Mouse (Mus musculus): Measurements from ENCODE around the gene Dpp9. TPM values are rescaled to one million over a fixed set of nuclear protein-coding genes. Genes with fewer than 3 reads are reported as not detected.
A peak's percentile ranks its signal among the peaks of the same experiment; 100 is the strongest.

Dpp9 gene
- polyA plus RNA-seq, 1 experiment: 51.8 TPM

- H3K27me3 ChIP-seq (ENCODE audit: control insufficient read depth, insufficient read depth, insufficient read length): no peaks in the 10 kb centered on the region
- TF ChIP-seq USF1 (IDR thresholded peaks at IDR 0.05; ENCODE audit: low read depth) (peak; percentile 21), CEBPB (IDR thresholded peaks at IDR 0.05; ENCODE audit: low read depth) (no peak)
- H3K79me3 ChIP-seq (ENCODE audit: low read depth): peaks cover 36% of the 10 kb centered on the region
- peak within 1 kb of the TSS; percentile 70 for H3ac ChIP-seq (ENCODE audit: control insufficient read depth, insufficient read length, low read depth)
- H3K79me2 ChIP-seq (ENCODE audit: control insufficient read depth, insufficient read depth): peaks cover 48% of the 10 kb centered on the region
- peaks cover 31% of the 10 kb centered on the region for H3K36me3 ChIP-seq (ENCODE audit: control insufficient read depth, insufficient read depth)
- H3K4me3 ChIP-seq (ENCODE audit: insufficient read depth, poor library complexity, severe bottlenecking): peak within 1 kb of the TSS; percentile 57
These were observed 37.7 kb upstream of the Dpp9 start, which contains the start of gene Fem1a for GRCm38 (mm10) chr17:56256239-56256881. TSS of gene Fem1a (plus strand) at chr17:56256810.

- Histone ChIP-seq H3K79me3 (ENCODE audit: low read depth) (peaks cover 33% of the 10 kb centered on the region), H3K4me3 (ENCODE audit: insufficient read depth, poor library complexity, severe bottlenecking) (peak overlapping the region; percentile 57), H3ac (ENCODE audit: control insufficient read depth, insufficient read length, low read depth) (peak overlapping the region; percentile 70), H3K36me3 (ENCODE audit: control insufficient read depth, insufficient read depth) (peaks cover 26% of the 10 kb centered on the region), H3K27me3 (ENCODE audit: control insufficient read depth, insufficient read depth, insufficient read length) (no peaks in the 10 kb centered on the region), H3K79me2 (ENCODE audit: control insufficient read depth, insufficient read depth) (peaks cover 42% of the 10 kb centered on the region)
- TF ChIP-seq USF1 (IDR thresholded peaks at IDR 0.05; ENCODE audit: low read depth) (no peak), MYOD1 (IDR thresholded peaks at IDR 0.05; ENCODE audit: control insufficient read depth, insufficient read length, low read depth) (no peak), FOSL1 (IDR thresholded peaks at IDR 0.05; ENCODE audit: insufficient read depth, low read length, poor library complexity, severe bottlenecking) (no peak), MYOG (IDR thresholded peaks at IDR 0.05; ENCODE audit: control insufficient read depth, extremely low read depth, insufficient read length) (no peak), MAX (IDR thresholded peaks at IDR 0.05) (peak; percentile 85), CTCF (IDR thresholded peaks at IDR 0.05; ENCODE audit: control insufficient read depth, insufficient read depth, insufficient read length) (peak; percentile 93), CEBPB (IDR thresholded peaks at IDR 0.05; ENCODE audit: low read depth) (no peak)
These were observed 37.1 kb upstream of the Dpp9 start for GRCm38 (mm10) chr17:56255863-56256238.

- H3ac ChIP-seq (ENCODE audit: control insufficient read depth, insufficient read length, low read depth): no peak overlapping the region
- H3K36me3 ChIP-seq (ENCODE audit: control insufficient read depth, insufficient read depth): peaks cover 22% of the 10 kb centered on the region
- peaks cover 30% of the 10 kb centered on the region for H3K79me3 ChIP-seq (ENCODE audit: low read depth)
- no peak overlapping the region for H3K4me3 ChIP-seq (ENCODE audit: insufficient read depth, poor library complexity, severe bottlenecking)
- no peaks in the 10 kb centered on the region for H3K27me3 ChIP-seq (ENCODE audit: control insufficient read depth, insufficient read depth, insufficient read length)
- peaks cover 38% of the 10 kb centered on the region for H3K79me2 ChIP-seq (ENCODE audit: control insufficient read depth, insufficient read depth)
- TF ChIP-seq MAX (IDR thresholded peaks at IDR 0.05): no peak
- TF ChIP-seq USF1 (IDR thresholded peaks at IDR 0.05; ENCODE audit: low read depth): no peak
- TF ChIP-seq FOSL1 (IDR thresholded peaks at IDR 0.05; ENCODE audit: insufficient read depth, low read length, poor library complexity, severe bottlenecking): no peak
- TF ChIP-seq CEBPB (IDR thresholded peaks at IDR 0.05; ENCODE audit: low read depth): no peak
- TF ChIP-seq MYOG (IDR thresholded peaks at IDR 0.05; ENCODE audit: control insufficient read depth, extremely low read depth, insufficient read length): no peak
These were observed 36.7 kb upstream of the Dpp9 start for GRCm38 (mm10) chr17:56255429-56255828.

GRCm38 (mm10) chr17:56254695-56255094 lies 36.0 kb upstream of the Dpp9 start:
- peaks cover 31% of the 10 kb centered on the region for H3K79me2 ChIP-seq (ENCODE audit: control insufficient read depth, insufficient read depth)
- H3K79me3 ChIP-seq (ENCODE audit: low read depth): peaks cover 24% of the 10 kb centered on the region
- no peaks in the 10 kb centered on the region for H3K27me3 ChIP-seq (ENCODE audit: control insufficient read depth, insufficient read depth, insufficient read length)
- H3K36me3 ChIP-seq (ENCODE audit: control insufficient read depth, insufficient read depth): peaks cover 15% of the 10 kb centered on the region
- H3ac ChIP-seq (ENCODE audit: control insufficient read depth, insufficient read length, low read depth): no peak overlapping the region
- H3K4me3 ChIP-seq (ENCODE audit: insufficient read depth, poor library complexity, severe bottlenecking): no peak overlapping the region
- TF ChIP-seq MYOG (IDR thresholded peaks at IDR 0.05; ENCODE audit: control insufficient read depth, extremely low read depth, insufficient read length) (no peak), USF1 (IDR thresholded peaks at IDR 0.05; ENCODE audit: low read depth) (no peak), MAX (IDR thresholded peaks at IDR 0.05) (no peak), CTCF (IDR thresholded peaks at IDR 0.05; ENCODE audit: control insufficient read depth, insufficient read depth, insufficient read length) (no peak), CEBPB (IDR thresholded peaks at IDR 0.05; ENCODE audit: low read depth) (no peak), MYOD1 (IDR thresholded peaks at IDR 0.05; ENCODE audit: control insufficient read depth, insufficient read length, low read depth) (no peak), FOSL1 (IDR thresholded peaks at IDR 0.05; ENCODE audit: insufficient read depth, low read length, poor library complexity, severe bottlenecking) (no peak)

GRCm38 (mm10) chr17:56251136-56251829 lies 32.6 kb upstream of the Dpp9 start:
- Histone ChIP-seq H3K36me3 (ENCODE audit: control insufficient read depth, insufficient read depth) (no peaks in the 10 kb centered on the region), H3K79me2 (ENCODE audit: control insufficient read depth, insufficient read depth) (no peaks in the 10 kb centered on the region), H3K79me3 (ENCODE audit: low read depth) (no peaks in the 10 kb centered on the region), H3ac (ENCODE audit: control insufficient read depth, insufficient read length, low read depth) (no peak overlapping the region), H3K27me3 (ENCODE audit: control insufficient read depth, insufficient read depth, insufficient read length) (peaks cover 24% of the 10 kb centered on the region), H3K4me3 (ENCODE audit: insufficient read depth, poor library complexity, severe bottlenecking) (no peak overlapping the region)
- no peak for TF ChIP-seq MAX (IDR thresholded peaks at IDR 0.05)
- peak; percentile 20 for TF ChIP-seq CTCF (IDR thresholded peaks at IDR 0.05; ENCODE audit: control insufficient read depth, insufficient read depth, insufficient read length)

GRCm38 (mm10) chr17:56245608-56246007 lies 26.9 kb upstream of the Dpp9 start:
- Histone ChIP-seq H3K4me3 (ENCODE audit: insufficient read depth, poor library complexity, severe bottlenecking) (no peak overlapping the region), H3K79me3 (ENCODE audit: low read depth) (no peaks in the 10 kb centered on the region), H3K79me2 (ENCODE audit: control insufficient read depth, insufficient read depth) (no peaks in the 10 kb centered on the region), H3ac (ENCODE audit: control insufficient read depth, insufficient read length, low read depth) (no peak overlapping the region), H3K27me3 (ENCODE audit: control insufficient read depth, insufficient read depth, insufficient read length) (peaks cover 37% of the 10 kb centered on the region), H3K36me3 (ENCODE audit: control insufficient read depth, insufficient read depth) (no peaks in the 10 kb centered on the region)
- TF ChIP-seq USF1 (IDR thresholded peaks at IDR 0.05; ENCODE audit: low read depth) (no peak), MAX (IDR thresholded peaks at IDR 0.05) (no peak), FOSL1 (IDR thresholded peaks at IDR 0.05; ENCODE audit: insufficient read depth, low read length, poor library complexity, severe bottlenecking) (no peak), MYOG (IDR thresholded peaks at IDR 0.05; ENCODE audit: control insufficient read depth, extremely low read depth, insufficient read length) (no peak), MYOD1 (IDR thresholded peaks at IDR 0.05; ENCODE audit: control insufficient read depth, insufficient read length, low read depth) (no peak), CEBPB (IDR thresholded peaks at IDR 0.05; ENCODE audit: low read depth) (no peak), CTCF (IDR thresholded peaks at IDR 0.05; ENCODE audit: control insufficient read depth, insufficient read depth, insufficient read length) (no peak)

Data from C2C12 (cell line).